Mouse (Mus musculus) forebrain, embryonic 13.5 days (tissue): ENCODE measurements at regions not wholly inside any gene's neighbourhood (a gene's known extent, or its start where the extent isn't known, plus 50 kb on each side); places are given as distances from the start of the nearest gene placed in this dataset.

ENCODE experiments used
- ATAC-seq: fragments of 200-750 bp; cut with Nextera tagmentation; 2 replicates; pipeline ENCODE4 v1.8.0; 2017
- H3K27ac ChIP-seq: fragments of 300-500 bp; sonication (generic); 2 replicates; pipeline ENCODE4 v1.5.1; 2015; ENCODE audit warnings: inconsistent platforms, mild to moderate bottlenecking, moderate library complexity
- H3K27me3 ChIP-seq: fragments of 300-500 bp; sonication (generic); 2 replicates; pipeline ENCODE4 v1.6.1; 2015; ENCODE audit warnings: mild to moderate bottlenecking, inconsistent platforms
- H3K36me3 ChIP-seq: fragments of 300-500 bp; sonication (generic); 2 replicates; pipeline ENCODE4 v1.6.1; 2015; ENCODE audit warnings: mild to moderate bottlenecking, inconsistent platforms; ENCODE audit not compliant: poor library complexity, severe bottlenecking
- H3K4me1 ChIP-seq: fragments of 300-500 bp; sonication (generic); 2 replicates; pipeline ENCODE4 v1.6.1; 2015; ENCODE audit warnings: inconsistent platforms
- H3K4me2 ChIP-seq: fragments of 300-500 bp; sonication (generic); 2 replicates; pipeline ENCODE4 v1.6.1; 2015; ENCODE audit warnings: inconsistent platforms, mild to moderate bottlenecking, moderate library complexity
- H3K4me3 ChIP-seq: fragments of 300-500 bp; sonication (generic); 2 replicates; pipeline ENCODE4 v1.5.1; 2015; ENCODE audit warnings: mild to moderate bottlenecking, inconsistent platforms
- H3K9ac ChIP-seq: fragments of 300-500 bp; sonication (generic); 2 replicates; pipeline ENCODE4 v1.6.1; 2015; ENCODE audit warnings: mild to moderate bottlenecking, inconsistent platforms
- H3K9me3 ChIP-seq: fragments of 300-500 bp; sonication (generic); replicated peaks from 2 replicates; pipeline ENCODE4 v1.6.1; 2016; ENCODE audit warnings: inconsistent platforms
- WGBS: fragments of 180-500 bp; shearing (Covaris S2); methylation state at CpG from one replicate; pipeline ENCODE4 v1.1.7; 2015; 5-methylcytosine and 5-hydroxymethylcytosine counted together

- H3K4me2 ChIP-seq: no peak overlapping the region
- no peaks in the 10 kb centered on the region for H3K36me3 ChIP-seq
- H3K9me3 ChIP-seq: no peaks in the 10 kb centered on the region
- WGBS: 83% methylated on average over 4 of the region's 4 CpGs
- H3K27me3 ChIP-seq: no peaks in the 10 kb centered on the region
- ATAC-seq: no peak
- H3K27ac ChIP-seq: no peak overlapping the region
- H3K4me1 ChIP-seq: no peaks in the 10 kb centered on the region
- no peak overlapping the region for H3K4me3 ChIP-seq
- no peak overlapping the region for H3K9ac ChIP-seq
Observed at GRCm38 (mm10) chrX:130932390-130932789, 1182.8 kb downstream of the Diaph2 start.

GRCm38 (mm10) chrX:130938723-130939122, 1189.2 kb downstream of the Diaph2 start:
- no peaks in the 10 kb centered on the region for H3K4me1 ChIP-seq
- H3K4me3 ChIP-seq: no peak overlapping the region
- H3K4me2 ChIP-seq: no peak overlapping the region
- no peaks in the 10 kb centered on the region for H3K27me3 ChIP-seq
- no peak overlapping the region for H3K9ac ChIP-seq
- no peak for ATAC-seq
- no peak overlapping the region for H3K27ac ChIP-seq
- H3K36me3 ChIP-seq: no peaks in the 10 kb centered on the region
- H3K9me3 ChIP-seq: no peaks in the 10 kb centered on the region

GRCm38 (mm10) chrX:130944531-130944930, 1195.0 kb downstream of the Diaph2 start:
- ATAC-seq: 0 out of 2 replicates have a peak, but pooled peaks have one; percentile 30
- no peak overlapping the region for H3K4me2 ChIP-seq
- H3K4me3 ChIP-seq: no peak overlapping the region
- no peaks in the 10 kb centered on the region for H3K36me3 ChIP-seq
- no peak overlapping the region for H3K9ac ChIP-seq
- no peaks in the 10 kb centered on the region for H3K27me3 ChIP-seq
- no peaks in the 10 kb centered on the region for H3K9me3 ChIP-seq
- WGBS: 30% methylated on average over 1 of the region's 1 CpGs
- no peaks in the 10 kb centered on the region for H3K4me1 ChIP-seq
- H3K27ac ChIP-seq: no peak overlapping the region
